Mouse (Mus musculus) heart, adult 9 months (tissue): ENCODE data around the gene 4933403O08Rik.

Experiments used
- DNase-seq, 2 experiments: peaks; one replicate each; pipeline ENCODE4 v3.0.0; 2022; ENCODE audit warnings: low spot score in 2 of 2

4933403O08Rik gene

DNA sequence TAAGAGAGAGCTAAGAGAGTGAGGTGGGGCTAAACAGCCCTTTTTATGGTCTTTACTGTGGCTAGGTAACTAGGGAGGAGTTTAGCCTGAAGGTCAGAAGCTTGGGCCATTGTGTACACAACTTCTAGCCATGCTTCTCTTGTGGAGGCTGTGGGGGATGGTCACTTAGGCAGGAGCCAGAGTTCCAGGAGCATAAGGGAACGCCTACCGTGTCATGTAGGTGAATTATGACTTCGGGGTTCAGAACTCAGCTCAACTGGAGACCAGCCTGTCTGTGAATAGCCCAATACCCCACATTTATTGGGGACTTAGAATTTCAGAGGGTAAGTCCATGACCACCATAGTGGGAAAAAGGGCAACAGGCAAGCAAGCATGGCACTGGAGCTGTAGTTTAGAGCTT lies at the start of gene 4933403O08Rik:
Gene 4933403O08Rik, plus strand, starts transcription at position 301 of the 400 bp plus-strand sequence.
- DNase-seq: no peak

DNA sequence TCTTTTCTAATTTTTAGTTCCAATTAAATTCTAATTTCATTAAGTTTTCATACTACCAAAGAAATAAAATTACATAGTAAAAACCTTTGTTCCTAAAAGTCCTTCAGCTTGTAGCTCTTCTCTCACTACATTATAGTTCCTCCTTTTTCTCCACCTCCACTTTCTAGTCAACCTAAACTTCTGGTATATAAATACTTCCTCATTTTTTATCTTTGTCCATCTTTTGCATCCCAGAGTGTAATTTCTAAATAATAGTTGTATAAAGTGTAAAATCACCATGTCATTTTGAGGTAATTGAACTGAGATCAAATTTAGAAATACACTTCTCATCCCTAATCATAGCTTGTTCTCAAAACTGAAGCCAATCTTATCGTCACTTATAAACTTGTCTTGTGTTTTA lies 4.1 kb downstream of the 4933403O08Rik start:
- DNase-seq: no peak

DNA sequence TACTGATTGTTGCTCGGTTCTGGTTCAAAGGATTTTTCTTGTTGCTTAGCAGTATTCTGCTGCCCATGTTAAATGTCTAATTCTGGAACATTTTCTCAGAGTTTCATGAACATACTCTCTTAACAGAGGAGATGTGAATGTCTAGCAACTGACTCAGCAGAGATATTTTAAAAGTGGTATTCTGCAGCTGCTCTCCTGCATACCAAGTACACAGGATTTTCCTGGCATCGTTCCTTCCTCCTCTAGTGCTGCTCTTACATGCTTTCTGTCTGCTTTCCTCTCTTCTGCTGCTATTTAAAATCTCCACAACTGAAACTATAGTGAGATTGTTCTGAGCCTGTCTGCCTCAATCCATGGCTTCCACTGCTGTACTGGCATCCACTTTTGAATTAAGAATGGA lies 16.7 kb downstream of the 4933403O08Rik start:
- DNase-seq: no peak

DNA sequence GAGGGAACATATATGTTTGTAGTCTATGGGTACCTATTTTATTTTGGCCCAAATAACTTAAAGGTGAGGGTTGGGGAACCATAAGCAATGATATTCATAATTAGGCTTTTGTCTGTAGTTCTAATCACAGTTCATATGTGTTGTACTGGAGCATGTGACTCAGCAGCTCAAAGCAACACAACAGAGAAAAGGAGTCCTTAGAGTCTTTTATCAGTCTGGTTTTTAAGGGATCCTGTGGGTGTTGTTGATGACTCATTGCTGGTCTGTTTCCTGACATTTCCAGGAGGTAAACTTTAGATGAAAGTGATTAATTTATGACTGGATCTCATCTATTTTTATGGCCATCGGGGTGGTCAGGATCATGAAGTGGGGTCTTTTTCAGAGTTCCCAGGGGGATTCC lies 34.7 kb downstream of the 4933403O08Rik start:
- no peak for DNase-seq
